Mouse (Mus musculus) kidney, adult 2 months (tissue): ENCODE results near the gene Txndc11.

ENCODE experiments used
- CTCF ChIP-seq: fragments of 200-500 bp; conservative IDR thresholded peaks from 2 replicates; pipeline ENCODE4 v1.5.1; 2011; ENCODE audit warnings: low read depth, mild to moderate bottlenecking, control low read depth, low read length, moderate library complexity, mixed read lengths; ENCODE audit not compliant: insufficient read depth, insufficient read length
- POLR2A ChIP-seq: fragments of 200-500 bp; IDR thresholded peaks from one replicate; pipeline ENCODE4 v1.6.1; 2011; ENCODE audit warnings: low read depth, low read length, control low read depth

GRCm38 (mm10) chr16:11043239-11043638, 91.2 kb downstream of the Txndc11 start:
- TF ChIP-seq CTCF, result no peak
- TF ChIP-seq POLR2A, result no peak
